Mouse (Mus musculus) v-Abl transformed pro-B cells (cell line): ENCODE data around the gene Pde4c.

Experiments
- in situ Hi-C, 2 experiments: fragments of 400-800 bp; cut with MboI; formaldehyde crosslinking; loops; one replicate each; pipeline ENCODE4 v1.15.1; 2025; ENCODE audit not compliant: unreplicated experiment in 2 of 2

The Pde4c gene

DNA sequence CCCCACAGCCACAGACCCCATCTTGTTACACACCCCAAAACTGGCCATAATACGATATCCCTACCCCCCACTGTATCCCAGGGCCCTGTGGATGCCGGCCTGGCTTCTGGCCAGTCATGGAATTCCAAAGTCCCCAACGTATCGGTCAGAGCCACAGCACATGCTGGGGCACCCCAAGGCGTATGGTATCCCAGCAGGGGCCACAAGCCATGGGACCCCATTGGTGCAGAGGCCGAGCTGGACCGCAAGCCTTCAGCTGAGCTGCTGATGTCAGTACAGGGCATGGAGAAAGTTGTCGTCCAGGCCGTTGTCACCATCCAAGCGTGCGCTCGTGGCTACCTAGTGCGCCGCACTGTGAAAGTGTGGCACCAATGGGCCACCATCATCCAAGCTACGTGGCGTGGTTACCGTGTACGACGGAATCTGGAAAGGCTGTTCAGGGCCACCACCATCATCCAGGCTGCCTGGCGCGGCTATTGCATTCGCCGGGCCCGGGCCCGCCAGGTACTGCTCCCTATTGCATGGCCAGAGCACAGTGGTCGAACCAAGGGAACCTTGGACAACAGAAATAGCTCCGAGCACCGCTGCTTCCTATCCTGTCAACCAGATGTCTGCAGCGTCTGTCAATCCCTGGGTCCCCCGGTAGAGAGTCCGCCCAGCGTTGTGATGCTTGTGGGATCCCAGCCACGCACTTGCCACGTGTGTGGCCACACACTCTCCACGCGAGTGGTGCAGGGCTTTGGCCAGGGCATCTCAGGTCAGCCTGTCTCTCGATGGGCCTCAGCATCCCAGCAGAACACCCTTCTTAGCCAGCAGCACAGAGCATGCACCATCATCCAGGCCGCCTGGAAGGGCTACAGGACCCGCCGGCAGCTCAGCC, 6.8 kb upstream of the Pde4c start:
- in situ Hi-C loops = loop anchor here (5.0 to 25.0 kb wide), 3 partner anchors 36 to 671 kb away; partner anchors contain the start of genes Babam1 (in 1 of the 2), Nr2f6 (in 1 of the 2), Rab3a (in 1 of the 2) and Ushbp1 (in 1 of the 2)

DNA sequence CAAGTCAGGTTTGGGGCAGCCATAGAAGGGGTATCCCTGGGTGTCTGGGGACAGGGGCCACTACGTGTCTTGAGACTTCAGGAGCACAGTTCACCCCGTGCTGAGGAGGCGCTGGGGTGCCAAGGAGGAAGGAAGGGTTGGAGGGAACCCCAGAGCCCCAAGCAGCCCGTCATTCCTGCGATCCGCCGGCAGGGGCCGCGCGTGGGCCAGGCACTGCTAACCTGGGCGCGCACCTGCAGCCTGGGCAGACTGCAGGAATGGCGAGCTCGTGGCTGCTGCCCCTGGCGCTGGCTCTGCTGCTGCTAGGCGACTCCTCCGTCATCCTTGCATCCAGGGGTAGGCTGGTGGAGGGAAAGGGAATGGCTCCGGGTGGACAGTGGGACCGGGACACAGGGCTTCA, 5.2 kb upstream of the Pde4c start, which contains the start of gene Gm3336:
TSS of gene Gm3336 (plus strand) at position 247 of the 400 bp plus-strand sequence.
- in situ Hi-C loops = loop anchor here (5.0 to 25.0 kb wide), 3 partner anchors 34 to 669 kb away; partner anchors contain the start of genes Babam1 (in 1 of the 2), Nr2f6 (in 1 of the 2), Rab3a (in 1 of the 2) and Ushbp1 (in 1 of the 2)

DNA sequence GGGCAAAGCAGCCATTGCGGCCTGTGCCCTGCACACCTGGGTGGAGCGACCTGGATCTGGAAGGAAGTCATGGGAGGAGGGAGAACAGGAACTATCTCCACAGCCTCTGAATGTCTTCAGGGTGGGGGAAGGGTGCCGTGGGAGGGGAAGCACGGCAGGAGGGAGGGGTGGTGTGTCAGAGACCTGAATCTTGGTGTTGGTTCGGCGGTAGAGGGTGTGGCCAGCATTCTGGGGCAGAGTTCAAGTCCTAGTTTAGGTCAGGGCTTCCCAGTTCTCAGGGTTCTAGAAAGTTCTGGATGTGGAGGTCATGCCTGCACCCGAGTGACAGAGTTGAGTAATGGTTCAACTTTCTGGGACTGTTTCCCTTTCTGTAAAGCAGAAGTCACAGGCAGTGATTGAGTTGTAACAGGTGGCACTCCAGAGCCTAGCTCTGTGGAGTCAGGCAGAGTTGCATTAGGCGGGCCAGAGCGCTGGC, 3.7 kb upstream of the Pde4c start:
- in situ Hi-C loops = loop anchor here (5.0 to 25.0 kb wide), 4 partner anchors 32 to 667 kb away; partner anchors contain the start of genes Babam1 (in 1 of the 2), Nr2f6 (in 1 of the 2), Rab3a (in 1 of the 2) and Ushbp1 (in 1 of the 2)

DNA sequence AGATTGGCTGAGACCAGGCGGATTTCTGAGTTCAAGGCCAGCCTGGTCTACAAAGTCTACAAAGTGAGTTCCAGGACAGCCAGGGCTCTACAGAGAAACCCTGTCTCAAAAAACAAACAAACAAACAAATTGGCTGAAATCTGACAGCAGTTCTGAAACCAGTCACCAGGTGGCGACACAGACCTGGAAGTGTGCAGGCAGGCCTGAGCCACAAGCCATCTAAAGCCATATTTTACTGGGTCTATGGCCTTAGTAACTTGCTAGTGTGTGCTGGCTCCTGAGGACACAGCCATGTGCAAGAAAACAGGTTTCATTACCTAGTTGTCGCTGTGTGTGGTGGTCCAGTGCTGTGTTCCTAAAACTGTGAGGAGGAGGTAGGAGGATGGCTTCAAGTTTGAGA, 2.8 kb upstream of the Pde4c start:
- in situ Hi-C loops = loop anchor here (5.0 to 25.0 kb wide), 2 partner anchors 37 to 667 kb away; partner anchors contain the start of genes Babam1 (in 1 of the 2), Nr2f6 (in 1 of the 2) and Ushbp1 (in 1 of the 2)

DNA sequence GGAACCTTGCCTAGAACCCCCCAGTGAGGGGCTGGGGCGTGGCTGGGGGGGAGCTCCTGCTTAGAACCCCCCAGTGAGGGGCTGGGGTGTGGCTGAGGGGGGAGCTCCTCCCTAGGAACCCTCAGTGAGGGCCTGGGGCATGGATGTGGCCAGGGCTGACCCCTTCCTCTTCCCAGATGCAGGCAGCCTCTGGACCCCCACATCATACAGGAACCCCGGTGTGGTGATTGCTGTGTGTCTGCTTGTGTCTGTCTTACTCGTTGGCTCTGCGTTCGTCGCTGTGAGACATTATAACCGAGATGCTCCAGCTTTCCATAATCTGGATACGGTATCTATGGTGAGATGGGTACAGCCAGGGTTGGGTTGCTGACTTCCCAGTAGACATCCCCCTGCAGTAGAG, 1.9 kb upstream of the Pde4c start:
- in situ Hi-C loops = loop anchor here (5.0 to 25.0 kb wide), 2 partner anchors 36 to 666 kb away; partner anchors contain the start of genes Babam1 (in 1 of the 2), Nr2f6 (in 1 of the 2) and Ushbp1 (in 1 of the 2)

DNA sequence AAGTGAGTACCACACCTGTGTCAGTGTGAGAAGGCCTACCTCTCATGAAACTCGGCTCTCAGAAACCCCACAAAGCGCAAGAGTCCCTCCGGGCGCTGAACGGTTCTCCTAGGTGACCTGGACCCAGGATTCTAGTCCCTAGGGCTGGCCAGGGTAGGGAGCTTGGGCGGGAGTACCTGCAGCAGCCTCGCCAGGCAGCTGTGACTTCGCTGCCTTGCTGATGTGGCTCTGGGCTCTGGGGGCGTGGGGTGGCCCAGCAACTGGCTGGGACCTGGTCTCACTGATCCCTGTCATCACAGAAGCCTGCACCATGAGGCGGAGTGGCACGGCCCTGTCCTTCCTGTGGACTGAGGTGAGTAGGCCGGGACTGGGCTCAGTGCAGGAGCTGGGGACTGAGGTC, 696 bp downstream of the Pde4c start:
- in situ Hi-C loops = loop anchor here (5.0 to 25.0 kb wide), 2 partner anchors 33 to 663 kb away; partner anchors contain the start of genes Babam1 (in 1 of the 2), Nr2f6 (in 1 of the 2) and Ushbp1 (in 1 of the 2)

DNA sequence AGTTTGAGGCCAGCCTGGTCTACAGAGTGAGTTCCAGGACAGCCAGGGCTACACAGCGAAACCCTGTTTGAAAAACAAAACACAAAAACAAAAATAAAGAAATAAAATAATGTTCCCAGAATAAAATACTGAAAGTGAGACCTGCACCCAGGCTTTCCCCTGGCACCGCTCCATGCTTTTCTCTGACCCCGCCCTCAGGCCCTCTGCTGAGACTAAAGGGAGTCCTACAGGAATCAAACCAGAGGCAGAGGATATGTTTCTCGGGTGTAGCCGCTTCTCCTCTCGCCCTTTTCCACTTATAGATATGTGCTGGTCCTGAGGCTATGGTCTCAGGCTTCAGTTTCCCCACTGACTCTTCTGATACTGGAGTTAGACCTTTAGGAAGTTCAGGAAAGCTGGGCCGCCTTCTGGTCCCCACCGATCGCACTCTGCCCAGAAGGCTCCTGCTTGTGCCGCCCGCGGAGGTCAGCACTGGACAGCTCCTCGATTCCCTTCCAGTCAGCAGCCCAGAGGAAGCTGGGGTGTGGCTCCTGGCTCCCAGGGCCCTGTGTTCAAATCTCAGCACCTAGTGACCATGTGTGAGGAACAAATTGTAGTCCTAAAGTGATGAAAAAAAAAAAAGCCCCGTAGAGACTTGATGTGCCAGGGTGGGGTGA, 2.4 kb downstream of the Pde4c start:
- in situ Hi-C loops = no loop called here

DNA sequence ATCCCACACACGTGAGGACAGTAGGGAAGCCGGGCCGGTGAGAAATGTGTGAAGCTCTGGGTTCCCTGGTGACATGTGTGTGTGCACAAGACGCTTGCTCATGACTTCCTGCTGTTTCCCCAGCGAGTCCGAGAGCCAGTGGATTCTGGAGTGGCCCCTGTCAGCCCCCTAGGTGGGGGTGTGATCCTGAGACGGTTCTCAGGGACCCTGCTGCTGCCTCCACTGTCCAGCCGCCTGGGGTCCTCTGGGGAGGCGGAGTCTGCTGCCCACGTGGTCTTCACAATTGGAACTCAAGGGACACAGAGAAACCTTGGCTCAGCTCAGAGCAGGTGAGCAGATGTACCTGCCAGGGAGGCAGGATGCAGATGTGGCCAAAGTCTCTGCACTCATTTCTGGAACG, 3.2 kb downstream of the Pde4c start:
- in situ Hi-C loops = no loop called here

DNA sequence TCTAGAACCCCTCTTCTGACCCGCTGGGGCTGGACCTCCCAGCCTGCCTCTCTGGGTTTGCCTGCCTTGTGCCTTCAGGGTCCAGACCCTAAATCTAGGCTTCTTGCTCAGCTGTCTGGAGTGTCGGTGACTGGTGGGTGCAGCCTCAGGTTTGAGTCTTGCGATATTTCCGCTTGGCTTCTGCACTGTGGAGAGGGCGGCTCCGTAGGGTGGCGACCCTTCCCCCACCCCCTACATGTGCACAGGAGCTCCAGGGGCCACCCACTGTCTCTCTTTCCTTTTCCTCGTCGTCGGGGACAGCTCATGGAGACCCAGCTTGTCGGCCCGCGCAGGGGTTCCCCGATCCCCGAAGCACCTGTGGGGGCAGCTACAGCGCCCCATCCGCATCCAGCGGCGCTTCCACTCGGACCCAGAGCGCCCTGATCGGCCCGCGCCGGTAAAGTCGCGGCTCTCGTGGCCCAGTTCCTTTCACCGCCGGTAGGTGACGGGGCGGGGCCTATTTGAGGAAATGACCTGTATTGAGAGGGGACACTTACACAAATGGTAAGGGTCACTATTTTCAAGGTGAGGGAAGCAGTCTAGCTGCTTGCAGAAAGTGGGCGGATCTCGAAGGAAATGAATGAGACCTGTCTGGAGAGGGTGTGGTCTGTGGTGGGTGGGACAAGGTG, 6.4 kb downstream of the Pde4c start:
- in situ Hi-C loops = no loop called here

DNA sequence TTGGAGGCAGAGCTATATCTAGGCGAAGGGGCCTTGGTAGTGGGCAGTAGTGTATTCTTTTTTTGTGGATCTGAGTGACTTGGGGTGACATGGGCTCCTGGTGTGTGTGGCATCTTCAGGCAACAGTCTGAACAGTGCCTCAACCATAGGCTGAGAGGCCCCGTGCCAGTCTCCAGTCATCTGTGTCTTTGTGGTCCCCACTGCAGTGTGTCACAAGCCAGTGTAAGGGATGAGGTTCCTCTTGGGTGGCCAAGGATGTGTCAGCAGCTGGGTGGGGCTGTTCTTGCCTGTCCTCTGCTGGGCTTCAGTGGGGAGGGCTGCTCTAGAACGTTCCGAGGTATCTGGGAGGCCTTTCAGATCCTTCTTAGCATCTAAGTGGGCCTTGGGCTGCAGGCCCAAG, 7.4 kb downstream of the Pde4c start:
- in situ Hi-C loops = no loop called here

DNA sequence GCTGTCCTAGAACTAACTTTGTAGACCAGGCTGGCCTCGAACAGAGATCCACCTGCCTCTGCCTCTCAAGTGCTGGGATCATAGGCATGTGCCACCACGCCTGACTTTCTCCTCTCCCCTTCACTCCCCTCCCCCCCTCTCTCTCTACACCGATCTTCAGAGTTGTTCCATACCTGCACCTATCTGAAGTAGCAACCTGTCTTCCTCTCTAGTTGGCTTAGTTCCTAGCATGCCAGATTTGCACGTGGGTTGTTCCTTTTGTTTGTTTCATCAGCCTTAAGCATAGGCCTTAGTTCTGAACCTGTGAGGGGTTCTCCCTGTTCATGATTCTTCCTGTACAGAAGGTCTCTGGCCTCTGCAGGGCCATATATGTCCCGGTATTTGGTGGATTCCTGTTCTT, 14.2 kb downstream of the Pde4c start:
- in situ Hi-C loops = no loop called here

DNA sequence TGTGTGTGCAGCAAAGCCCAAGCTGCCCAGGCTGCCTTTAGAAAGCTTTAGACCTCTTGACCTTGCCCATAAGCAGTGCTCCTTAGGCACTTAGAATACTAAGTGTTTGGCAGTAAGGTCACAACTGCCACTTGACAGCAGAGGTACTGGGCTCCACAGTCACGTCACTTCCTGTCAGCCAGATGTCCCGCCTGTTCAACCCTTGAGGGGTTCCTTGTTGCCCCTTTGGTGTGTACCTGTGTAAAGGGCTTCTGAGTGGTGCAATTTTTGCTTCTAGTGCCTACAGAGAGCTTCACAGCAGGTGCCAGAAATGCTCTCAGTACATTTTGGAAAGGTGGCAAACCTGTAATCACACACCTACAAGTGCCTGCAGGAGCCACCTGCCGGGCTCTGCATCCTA, 14.7 kb downstream of the Pde4c start:
- in situ Hi-C loops = no loop called here

DNA sequence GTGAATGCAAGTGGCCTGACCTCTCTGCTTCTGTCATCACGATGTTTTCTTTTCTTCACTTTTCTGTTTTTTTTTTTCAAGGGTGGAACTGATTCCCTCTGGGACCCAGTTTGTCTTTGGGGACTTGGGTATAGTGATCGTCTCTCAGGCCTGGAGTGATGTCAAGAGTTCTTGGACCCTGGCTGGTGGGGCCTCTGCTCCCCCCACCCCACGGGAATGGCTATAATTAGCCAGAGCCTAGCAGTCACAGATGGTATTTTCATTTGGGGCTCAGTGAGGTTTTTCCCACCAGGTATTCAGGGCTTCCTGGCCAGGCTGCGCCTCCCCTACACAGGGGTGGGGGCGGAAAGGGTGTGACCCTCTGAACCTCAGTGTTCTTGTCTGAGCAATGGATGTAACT, 18.1 kb downstream of the Pde4c start:
- in situ Hi-C loops = no loop called here

DNA sequence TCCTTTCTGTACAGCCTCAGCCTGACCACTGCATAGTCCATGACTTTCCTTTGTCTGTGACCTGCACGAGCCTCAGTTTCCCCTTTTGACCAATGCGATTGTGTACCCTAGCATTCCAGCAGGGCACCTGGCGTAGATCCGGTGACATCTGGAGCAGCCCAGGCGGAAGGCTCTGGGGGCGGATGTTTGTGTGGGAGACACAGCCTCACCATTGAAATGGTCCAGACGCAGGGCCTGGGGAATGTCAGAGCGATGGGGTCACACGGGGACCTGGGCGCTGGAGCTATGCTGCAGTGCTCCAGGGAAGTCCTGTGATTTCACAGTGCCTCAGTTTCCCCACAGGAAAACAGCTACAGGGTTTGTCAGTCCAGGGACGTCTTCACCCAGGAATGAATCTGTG, 18.7 kb downstream of the Pde4c start:
- in situ Hi-C loops = no loop called here

DNA sequence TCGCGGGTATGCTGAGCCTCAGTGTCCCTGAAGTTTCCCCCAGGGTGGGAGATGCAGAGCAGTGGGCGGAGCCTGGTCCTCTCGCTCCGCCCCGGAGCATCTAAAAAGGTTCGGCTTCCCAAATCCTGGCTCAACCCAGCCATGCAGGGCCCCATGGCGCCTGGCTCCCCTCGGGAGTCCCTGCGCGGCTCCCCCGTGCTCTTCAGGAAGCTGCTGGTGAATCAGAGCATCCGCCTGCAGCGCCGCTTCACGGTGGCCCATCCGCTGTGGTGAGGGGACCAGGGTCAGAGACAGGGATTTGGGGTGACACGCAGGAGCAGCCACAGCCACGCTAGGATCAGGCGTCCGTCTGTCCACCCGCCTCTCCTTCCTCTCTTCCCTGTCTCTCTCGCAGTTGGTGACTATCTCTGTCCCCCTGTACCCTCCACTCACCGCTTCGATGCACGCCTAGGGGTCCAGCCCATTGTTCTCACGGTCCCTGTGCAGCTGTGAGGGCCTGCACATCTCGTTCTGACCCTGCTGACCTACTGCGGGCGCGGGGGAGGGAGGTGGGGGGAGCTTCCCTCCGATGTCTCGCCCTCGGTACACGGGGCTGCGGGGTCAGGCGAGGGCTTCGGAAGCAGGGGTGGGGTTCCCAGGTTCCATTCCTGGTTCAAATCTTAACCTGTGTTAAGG, 19.6 kb downstream of the Pde4c start:
- in situ Hi-C loops = no loop called here

DNA sequence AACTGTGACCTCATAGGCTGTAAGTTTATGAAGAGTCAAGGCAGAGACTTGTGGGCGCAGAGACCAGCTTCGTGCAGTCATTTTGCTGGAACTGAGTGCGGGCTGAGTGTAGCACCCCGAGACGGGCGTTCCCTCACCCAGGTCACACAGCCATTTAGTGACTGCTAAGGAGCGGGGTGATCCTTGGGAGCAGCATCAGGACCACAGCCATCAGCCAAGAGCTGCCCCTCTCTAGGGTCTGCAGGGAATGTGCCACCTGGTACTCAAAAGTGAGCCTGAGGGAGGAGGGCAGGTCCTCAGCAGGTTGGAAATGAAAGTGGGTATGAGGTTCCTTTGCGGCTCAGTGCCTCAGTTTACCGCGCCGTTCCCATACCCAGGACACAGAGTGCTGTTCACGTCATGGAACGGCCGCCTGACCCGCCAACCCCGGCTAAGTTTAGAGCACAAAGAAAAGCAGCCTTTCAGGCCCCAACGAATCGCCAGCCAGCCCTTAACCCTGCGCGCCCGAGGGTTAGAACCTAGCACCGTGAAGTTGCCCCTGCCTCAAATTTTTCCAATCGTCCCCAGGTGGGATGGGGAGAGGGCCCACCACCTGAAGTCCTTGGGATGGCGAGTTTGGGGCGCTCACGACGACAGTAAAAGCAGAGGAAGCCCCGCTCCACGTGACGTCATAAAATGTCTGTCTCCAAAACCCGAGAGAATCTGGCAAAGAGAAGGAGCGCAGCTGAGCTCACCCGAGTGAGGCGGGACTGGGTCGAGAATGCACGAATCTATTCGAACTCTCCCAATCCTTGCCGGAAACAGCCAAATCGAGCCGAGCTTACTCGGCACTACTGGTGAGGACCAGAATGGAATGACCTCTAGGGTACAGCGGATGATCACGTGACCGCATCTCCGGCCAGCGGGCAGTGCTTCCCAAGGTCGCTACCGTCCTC, 20.4 kb downstream of the Pde4c start:
- in situ Hi-C loops = no loop called here

DNA sequence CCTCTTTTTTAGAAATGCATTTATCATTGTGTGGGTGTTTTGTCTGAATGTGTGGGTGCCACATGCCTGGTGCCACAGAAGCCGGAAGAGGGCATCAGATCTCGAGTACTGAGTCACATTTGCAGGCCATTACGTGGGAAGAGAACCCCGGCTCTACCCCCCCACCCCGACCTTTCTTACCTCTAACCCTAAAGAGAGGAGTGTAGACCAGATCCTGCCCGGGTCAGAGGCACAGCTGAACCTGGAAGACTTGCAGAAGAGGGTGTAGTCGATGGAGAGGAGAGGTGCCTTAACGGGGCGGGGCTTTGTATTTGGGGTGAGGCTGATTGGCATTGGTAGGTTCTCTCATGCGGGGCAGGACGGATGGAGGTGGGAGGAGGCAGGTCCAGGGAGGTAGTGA, 21.3 kb downstream of the Pde4c start:
- in situ Hi-C loops = no loop called here

DNA sequence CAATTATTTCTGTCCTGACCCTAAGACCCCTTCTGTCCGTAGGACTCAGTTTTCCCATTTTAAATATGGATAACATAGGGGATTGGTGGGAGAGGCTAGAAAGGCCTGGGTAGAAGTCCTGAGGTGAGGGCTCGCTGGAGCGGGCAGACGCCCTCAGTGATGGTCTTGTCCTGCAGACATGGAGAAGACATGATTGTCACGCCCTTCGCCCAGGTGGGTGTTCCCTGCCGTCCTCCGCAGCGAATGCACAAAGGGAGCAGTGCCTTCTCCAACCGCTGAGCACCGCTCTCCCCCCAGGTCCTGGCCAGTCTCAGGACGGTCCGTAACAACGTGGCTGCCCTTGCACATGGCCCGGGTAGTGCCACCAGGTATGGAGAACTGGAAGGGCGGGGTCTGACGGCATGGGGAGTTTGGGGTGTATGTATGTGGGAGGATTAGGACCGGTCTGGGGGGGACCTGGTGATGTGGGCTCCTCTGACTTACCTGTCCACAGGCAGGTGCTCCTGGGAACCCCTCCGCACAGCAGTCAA, 22.2 kb downstream of the Pde4c start:
- in situ Hi-C loops = no loop called here
